Mouse (Mus musculus) Muller cell, postnatal 12 days (primary cell): ENCODE measurements at regions not wholly inside any gene's neighbourhood (a gene's known extent, or its start where the extent isn't known, plus 50 kb on each side); places are given as distances from the start of the nearest gene placed in this dataset.
A peak's percentile ranks its signal among the peaks of the same experiment; 100 is the strongest.

Experiments
- DNase-seq: peaks from one replicate; pipeline ENCODE4 v3.0.0-alpha.2; 2015; ENCODE audit errors: inconsistent ontology term

GRCm38 (mm10) chr15:87476862-87477490 lies 67.1 kb upstream of the Fam19a5 start:
- no peak for DNase-seq

GRCm38 (mm10) chr15:87480758-87481157 lies 63.3 kb upstream of the Fam19a5 start:
- peak; percentile 62 for DNase-seq
